Mouse (Mus musculus) heart, postnatal 0 days (tissue): ENCODE results near the gene Pdcd1lg2. TPM values are rescaled to one million over a fixed set of nuclear protein-coding genes. Genes with fewer than 3 reads are reported as not detected.

ENCODE experiments used
- ATAC-seq: fragments of 200-750 bp; cut with Nextera tagmentation; 2 replicates; pipeline ENCODE4 v1.8.0; 2017; ENCODE audit warnings: low read depth, moderate number of reproducible peaks, moderate library complexity; ENCODE audit not compliant: insufficient read depth
- DNase-seq: peaks from one replicate; pipeline ENCODE4 v3.0.0-alpha.2; 2016; ENCODE audit warnings: low spot score
- H3K27ac ChIP-seq: fragments of 300-500 bp; sonication (generic); 2 replicates; pipeline ENCODE4 v1.5.1; 2014; ENCODE audit warnings: low read depth, mild to moderate bottlenecking
- H3K27me3 ChIP-seq: fragments of 300-500 bp; sonication (generic); 2 replicates; pipeline ENCODE4 v1.6.1; 2014; ENCODE audit warnings: low read length, mixed read lengths; ENCODE audit not compliant: control insufficient read depth, insufficient read depth
- H3K36me3 ChIP-seq: fragments of 300-500 bp; sonication (generic); replicated peaks from 2 replicates; pipeline ENCODE4 v1.6.1; 2014; ENCODE audit warnings: low read length, mixed read lengths; ENCODE audit not compliant: control insufficient read depth, insufficient read depth
- H3K4me1 ChIP-seq: fragments of 300-500 bp; sonication (generic); 2 replicates; pipeline ENCODE4 v1.6.1; 2014; ENCODE audit warnings: antibody characterized with exemption; ENCODE audit not compliant: control insufficient read depth, insufficient read depth
- H3K4me2 ChIP-seq: fragments of 300-500 bp; sonication (generic); 2 replicates; pipeline ENCODE4 v1.6.1; 2014; ENCODE audit warnings: low read depth, mild to moderate bottlenecking, low read length, moderate library complexity
- H3K4me3 ChIP-seq: fragments of 300-500 bp; sonication (generic); 2 replicates; pipeline ENCODE4 v1.5.1; 2014; ENCODE audit warnings: low read depth, low read length
- H3K9ac ChIP-seq: fragments of 300-500 bp; sonication (generic); replicated peaks from 2 replicates; pipeline ENCODE4 v1.6.1; 2014; ENCODE audit warnings: low read depth, low read length, mixed read lengths
- H3K9me3 ChIP-seq: fragments of 300-500 bp; sonication (generic); replicated peaks from 2 replicates; pipeline ENCODE4 v1.6.1; 2016; ENCODE audit warnings: low read length; ENCODE audit not compliant: control insufficient read depth
- CTCF ChIP-seq: IDR thresholded peaks from 2 replicates; pipeline ENCODE4 v1.5.1; 2016; ENCODE audit warnings: antibody characterized with exemption, control low read depth, low read depth
- EP300 ChIP-seq: IDR thresholded peaks from 2 replicates; pipeline ENCODE4 v1.6.1; 2016; ENCODE audit warnings: antibody characterized with exemption, low read depth
- WGBS: fragments of 180-500 bp; shearing (Covaris S2); extraction: QIAGEN DNeasy Blood & Tissue Kit; methylation state at CpG from one replicate; pipeline ENCODE4 v1.1.7; 2014; 5-methylcytosine and 5-hydroxymethylcytosine counted together
- polyA plus RNA-seq: library from polyadenylated mRNA; unstranded; fragments of >200 nt; fragmentation: Nextera tagmentation; extraction: Ambion mirVana; gene quantifications from 2 replicates; pipeline ENCODE4 v1.2.1, GENCODE M21; 2015
- total RNA-seq: library from RNA; depleted of rRNA; stranded (reverse); fragments of >200 nt; gene quantifications from 2 replicates; pipeline ENCODE4 v1.2.3, GENCODE M21; 2014; ENCODE audit warnings: low replicate concordance

Gene Pdcd1lg2
- total and polyA plus RNA-seq, 2 experiments from 2014 or later, result not detected

GRCm38 (mm10) chr19:29487326-29488072, 76.8 kb downstream of the Pdcd1lg2 start:
- no peaks in the 10 kb centered on the region for H3K9me3 ChIP-seq
- no peaks in the 10 kb centered on the region for H3K27me3 ChIP-seq

GRCm38 (mm10) chr19:29488073-29488390, 77.3 kb downstream of the Pdcd1lg2 start:
- no peak overlapping the region for H3K9ac ChIP-seq
- no peak for TF ChIP-seq CTCF
- no peak for TF ChIP-seq EP300
- H3K4me1 ChIP-seq, result no peaks in the 10 kb centered on the region
- H3K27ac ChIP-seq, result no peak overlapping the region
- no peak for DNase-seq
- 40% methylated on average over 6 of the region's 6 CpGs for WGBS
- no peaks in the 10 kb centered on the region for H3K27me3 ChIP-seq
- no peak overlapping the region for H3K4me3 ChIP-seq
- no peaks in the 10 kb centered on the region for H3K36me3 ChIP-seq
- no peaks in the 10 kb centered on the region for H3K9me3 ChIP-seq
- ATAC-seq, result no peak
- no peak overlapping the region for H3K4me2 ChIP-seq

More at GRCm38 (mm10) chr19:29487326-29488072, 76.8 kb downstream of the Pdcd1lg2 start:
- DNase-seq, result no peak
- TF ChIP-seq EP300 (no peak), CTCF (no peak)
- Histone ChIP-seq H3K36me3 (no peaks in the 10 kb centered on the region), H3K4me3 (no peak overlapping the region), H3K4me2 (no peak overlapping the region), H3K27ac (no peak overlapping the region), H3K9ac (no peak overlapping the region), H3K4me1 (no peaks in the 10 kb centered on the region)
- 87% methylated on average over 14 of the region's 14 CpGs for WGBS
- no peak for ATAC-seq

DNA sequence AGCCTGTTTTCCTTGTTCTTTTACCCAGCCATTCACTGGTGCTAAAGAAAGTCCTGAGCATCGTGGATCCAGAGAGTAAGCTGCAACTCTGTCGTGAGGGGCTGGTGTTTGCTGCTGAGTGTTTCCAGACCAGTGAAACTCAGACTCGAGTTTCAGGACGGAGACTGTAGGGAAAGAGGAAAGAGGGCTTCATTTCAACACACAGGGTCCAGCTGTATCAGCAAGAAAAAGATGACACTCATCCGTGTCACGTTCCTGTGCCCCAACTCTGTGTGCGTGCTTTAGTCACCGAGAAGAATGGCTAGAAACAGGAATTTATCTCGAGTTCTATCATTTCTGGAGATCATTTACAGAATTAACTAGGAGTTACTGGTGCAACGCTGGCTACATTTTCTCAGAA, 77.7 kb downstream of the Pdcd1lg2 start:
- no peaks in the 10 kb centered on the region for H3K4me1 ChIP-seq
- no peaks in the 10 kb centered on the region for H3K36me3 ChIP-seq
- no peaks in the 10 kb centered on the region for H3K27me3 ChIP-seq
- no peak overlapping the region for H3K4me3 ChIP-seq
- 43% methylated on average over 10 of the region's 10 CpGs for WGBS
- H3K27ac ChIP-seq, result no peak overlapping the region
- no peak overlapping the region for H3K9ac ChIP-seq
- H3K4me2 ChIP-seq, result no peak overlapping the region
- H3K9me3 ChIP-seq, result no peaks in the 10 kb centered on the region
- TF ChIP-seq CTCF (no peak), EP300 (no peak)
- DNase-seq, result no peak
- ATAC-seq, result no peak

DNA sequence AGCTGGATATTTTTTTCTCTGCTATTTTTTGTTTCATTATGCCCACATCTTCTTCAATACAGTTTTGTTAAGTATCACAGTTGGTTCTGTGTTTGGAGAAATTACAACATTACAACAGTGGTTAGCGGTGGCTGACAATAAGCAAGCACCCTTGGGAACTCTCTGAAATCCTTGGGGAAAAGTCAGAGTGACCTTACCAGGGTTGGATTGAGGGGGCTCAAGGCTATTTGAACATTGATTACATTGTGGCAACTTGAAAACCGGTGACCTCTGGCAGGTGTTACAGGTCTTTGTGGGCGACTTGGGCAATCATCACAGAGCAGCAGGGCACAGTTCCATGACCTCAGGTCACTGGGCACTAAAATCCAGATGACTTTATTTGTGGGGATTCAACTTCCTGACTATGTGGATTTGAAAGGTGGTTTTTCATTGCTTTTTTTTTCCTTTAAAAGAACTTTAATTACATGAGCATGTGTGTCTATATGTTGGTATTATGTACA, 79.1 kb downstream of the Pdcd1lg2 start:
- H3K27me3 ChIP-seq, result no peaks in the 10 kb centered on the region
- TF ChIP-seq EP300 (no peak), CTCF (no peak)
- H3K36me3 ChIP-seq, result no peaks in the 10 kb centered on the region
- no peaks in the 10 kb centered on the region for H3K9me3 ChIP-seq
- no peak overlapping the region for H3K27ac ChIP-seq
- H3K4me2 ChIP-seq, result no peak overlapping the region
- ATAC-seq, result no peak
- no peaks in the 10 kb centered on the region for H3K4me1 ChIP-seq
- H3K9ac ChIP-seq, result no peak overlapping the region
- WGBS, result 84% methylated on average over 3 of the region's 3 CpGs
- H3K4me3 ChIP-seq, result no peak overlapping the region
- no peak for DNase-seq

DNA sequence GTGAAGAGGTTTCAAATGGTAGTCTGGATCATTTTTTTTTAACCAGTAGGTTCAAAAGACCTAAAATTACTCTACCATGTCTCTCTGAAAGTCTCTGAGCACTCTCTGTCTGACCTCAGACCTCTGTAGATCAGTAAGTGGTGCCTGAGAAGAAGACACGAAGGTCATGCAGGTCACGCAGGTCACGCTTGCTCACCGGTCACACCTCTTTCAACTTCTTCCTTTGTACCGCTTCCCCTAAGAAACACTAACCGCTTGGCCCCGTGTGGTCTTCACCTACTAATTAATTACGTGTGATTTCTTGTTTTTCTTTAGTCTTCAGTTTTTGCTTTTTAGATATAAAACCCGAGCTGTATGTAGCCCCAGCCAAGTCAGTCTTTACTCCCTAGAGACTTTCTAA, 80.7 kb downstream of the Pdcd1lg2 start:
- 81% methylated on average over 9 of the region's 9 CpGs for WGBS

DNA sequence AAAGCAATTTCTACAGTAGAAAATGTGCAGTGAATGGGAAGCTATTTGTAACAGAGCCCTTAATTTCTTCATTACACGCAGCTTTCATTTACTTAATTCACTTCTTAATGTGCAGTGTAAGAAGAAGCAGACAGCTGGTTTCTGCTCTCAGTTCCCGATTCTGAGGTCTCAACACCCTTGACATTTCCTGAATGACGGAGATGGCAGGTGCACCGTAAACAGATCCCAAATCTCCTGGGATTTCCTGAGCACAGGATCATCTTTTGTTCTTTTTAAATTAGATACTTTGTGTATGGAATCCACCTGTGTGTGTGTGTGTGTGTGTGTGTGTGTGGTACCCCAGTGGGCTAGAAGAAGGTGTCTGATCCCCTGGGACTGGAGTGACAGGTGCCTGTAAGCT, 83.7 kb downstream of the Pdcd1lg2 start:
- Histone ChIP-seq H3K27ac (no peak overlapping the region), H3K27me3 (no peaks in the 10 kb centered on the region), H3K36me3 (no peaks in the 10 kb centered on the region), H3K4me2 (no peak overlapping the region), H3K9me3 (no peaks in the 10 kb centered on the region), H3K4me1 (no peaks in the 10 kb centered on the region), H3K9ac (no peak overlapping the region), H3K4me3 (no peak overlapping the region)
- TF ChIP-seq EP300, result no peak
- no peak for TF ChIP-seq CTCF
- ATAC-seq (no peak), DNase-seq (no peak)
- WGBS, result 75% methylated on average over 4 of the region's 4 CpGs

More for the DNA sequence above, 80.7 kb downstream of the Pdcd1lg2 start:
- DNase-seq (no peak), ATAC-seq (no peak)
- Histone ChIP-seq H3K4me3 (no peak overlapping the region), H3K9ac (no peak overlapping the region), H3K27ac (no peak overlapping the region), H3K36me3 (no peaks in the 10 kb centered on the region), H3K4me2 (no peak overlapping the region), H3K9me3 (no peaks in the 10 kb centered on the region), H3K4me1 (no peaks in the 10 kb centered on the region), H3K27me3 (no peaks in the 10 kb centered on the region)
- TF ChIP-seq CTCF, result no peak
- TF ChIP-seq EP300, result no peak
